Mouse (Mus musculus): ENCODE data around the gene Inpp5a.

The Inpp5a gene

GRCm38 (mm10) chr7:139371389-139371788 is 17.5 kb upstream of the Inpp5a start:
- no peak for DNase-seq (ENCODE audit: low spot score in 2 of 2)

DNA sequence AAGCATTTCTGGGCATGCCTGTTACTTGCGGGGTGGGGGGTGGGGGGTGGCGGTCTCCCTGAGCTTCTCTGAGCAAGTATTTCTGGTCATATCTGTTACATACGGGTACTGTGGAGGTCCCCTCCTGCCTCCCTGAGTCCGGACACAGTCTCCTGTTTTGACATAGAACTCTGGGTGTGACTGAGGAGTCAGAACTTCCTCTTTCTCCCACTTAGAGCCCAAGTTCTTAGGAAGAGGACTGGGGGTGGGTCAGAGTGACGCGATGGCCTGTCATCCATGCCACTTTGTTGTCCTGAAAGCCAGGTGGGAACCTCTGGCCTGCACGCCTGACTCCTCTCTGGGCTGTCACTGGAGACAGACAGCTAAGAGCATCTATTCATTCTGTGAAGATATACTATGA is 11.5 kb upstream of the Inpp5a start:
- DNase-seq (ENCODE audit: low spot score in 2 of 2) = no peak

GRCm38 (mm10) chr7:139378355-139378754 is 10.6 kb upstream of the Inpp5a start:
- DNase-seq (ENCODE audit: low spot score in 2 of 2) = no peak

DNA sequence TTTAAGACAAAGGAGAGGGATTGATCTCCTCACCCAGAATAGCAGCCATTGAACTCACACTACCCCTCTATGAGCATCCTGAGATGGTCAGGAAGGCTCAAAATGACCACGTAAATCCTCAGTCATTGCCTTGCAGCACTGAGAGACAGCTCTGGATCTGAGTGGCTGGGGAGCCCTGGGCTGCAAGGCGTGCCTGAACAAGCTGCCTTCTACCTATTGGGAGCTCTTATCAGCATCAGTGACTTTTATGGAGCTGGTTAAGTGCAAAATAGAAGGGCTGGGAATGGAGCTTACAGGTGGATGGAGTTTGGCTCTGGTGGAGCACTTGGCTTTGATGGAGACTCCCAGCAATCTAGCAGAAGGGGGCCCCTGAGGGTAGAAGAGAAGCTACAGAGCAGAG is 9.2 kb upstream of the Inpp5a start:
- DNase-seq (ENCODE audit: low spot score in 2 of 2) = no peak

- no peak for DNase-seq (ENCODE audit: low spot score in 2 of 2)
Observed at GRCm38 (mm10) chr7:139380225-139380624, 8.7 kb upstream of the Inpp5a start.

GRCm38 (mm10) chr7:139381877-139382276 is 7.0 kb upstream of the Inpp5a start:
- DNase-seq (ENCODE audit: low spot score in 2 of 2) = no peak

DNA sequence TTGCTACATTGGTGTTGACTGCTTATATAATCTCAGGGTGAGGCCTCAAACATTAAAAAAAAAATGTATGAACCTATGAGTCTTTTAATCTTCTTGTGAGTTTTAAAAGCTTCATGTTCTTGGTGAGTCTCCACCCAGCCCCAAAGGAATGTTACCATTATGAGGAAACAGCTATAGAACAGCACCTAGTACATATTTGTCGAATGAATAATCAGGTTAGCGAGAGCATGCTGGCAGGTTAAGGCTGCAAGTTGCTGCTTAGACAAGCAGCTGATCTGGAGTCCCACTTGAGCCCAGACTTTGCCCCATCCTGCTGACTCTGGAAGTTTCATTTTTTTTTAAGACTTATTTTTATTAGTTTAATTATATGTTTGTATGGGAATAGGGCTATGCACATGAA is 6.1 kb upstream of the Inpp5a start:
- DNase-seq (ENCODE audit: low spot score in 2 of 2) = no peak

DNA sequence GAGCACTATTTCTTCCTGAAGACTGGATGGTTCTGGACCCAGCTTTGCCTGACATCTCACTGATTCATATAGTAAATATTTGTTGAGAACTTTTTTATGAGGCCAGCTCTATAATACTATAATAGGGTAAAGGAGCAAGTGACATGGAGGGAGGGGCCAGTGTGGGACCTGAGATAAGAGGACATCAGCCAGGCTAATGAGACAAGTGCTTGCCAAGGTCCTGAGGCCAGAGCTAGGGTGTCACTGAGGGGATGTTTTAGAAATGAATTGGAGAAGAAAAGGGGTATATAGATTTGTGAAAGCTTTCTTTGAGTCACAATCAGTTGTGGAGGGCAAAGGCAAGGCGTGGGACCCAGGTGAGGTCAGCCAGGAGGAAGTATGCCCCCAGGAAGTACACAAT is 4.4 kb upstream of the Inpp5a start:
- no peak for DNase-seq (ENCODE audit: low spot score in 2 of 2)

GRCm38 (mm10) chr7:139384916-139385530 is 3.9 kb upstream of the Inpp5a start:
- no peak for DNase-seq (ENCODE audit: low spot score in 2 of 2)

DNA sequence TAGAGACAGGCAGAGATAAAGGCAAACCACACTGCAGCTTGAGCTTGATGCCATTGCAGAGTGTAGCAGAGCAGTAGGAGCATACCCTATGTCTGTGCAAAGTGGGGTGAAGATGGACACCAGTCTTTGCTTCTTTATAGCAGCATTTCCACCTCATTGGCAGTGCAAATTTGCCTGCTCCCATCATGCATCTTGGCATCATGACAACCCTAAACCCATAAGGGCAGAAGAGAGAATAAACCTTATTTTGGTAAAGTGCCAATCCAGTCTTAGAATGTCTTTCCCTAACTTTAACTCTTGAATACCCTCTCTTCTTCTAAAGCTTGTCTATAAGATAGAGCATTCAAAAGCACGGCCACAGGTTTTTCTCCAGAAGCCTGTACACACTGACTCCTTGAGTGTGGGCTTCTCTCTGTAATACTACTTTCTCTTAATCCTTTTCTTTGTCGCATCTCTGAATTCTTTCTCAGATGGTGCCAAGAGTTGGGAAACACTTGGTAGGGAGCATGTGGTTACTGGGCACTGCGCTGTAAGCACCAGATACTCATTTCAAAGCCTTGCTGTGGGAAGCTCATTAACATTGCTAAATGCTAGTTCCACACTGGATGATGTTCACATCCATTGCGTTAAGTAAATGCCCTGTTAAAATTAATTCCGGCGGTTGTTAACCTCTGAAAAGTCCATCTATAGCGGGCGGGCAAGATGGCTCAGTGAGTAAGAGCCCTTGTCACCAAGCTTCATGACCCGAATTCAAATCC is 1.8 kb upstream of the Inpp5a start:
- DNase-seq (ENCODE audit: low spot score in 2 of 2) = no peak

DNA sequence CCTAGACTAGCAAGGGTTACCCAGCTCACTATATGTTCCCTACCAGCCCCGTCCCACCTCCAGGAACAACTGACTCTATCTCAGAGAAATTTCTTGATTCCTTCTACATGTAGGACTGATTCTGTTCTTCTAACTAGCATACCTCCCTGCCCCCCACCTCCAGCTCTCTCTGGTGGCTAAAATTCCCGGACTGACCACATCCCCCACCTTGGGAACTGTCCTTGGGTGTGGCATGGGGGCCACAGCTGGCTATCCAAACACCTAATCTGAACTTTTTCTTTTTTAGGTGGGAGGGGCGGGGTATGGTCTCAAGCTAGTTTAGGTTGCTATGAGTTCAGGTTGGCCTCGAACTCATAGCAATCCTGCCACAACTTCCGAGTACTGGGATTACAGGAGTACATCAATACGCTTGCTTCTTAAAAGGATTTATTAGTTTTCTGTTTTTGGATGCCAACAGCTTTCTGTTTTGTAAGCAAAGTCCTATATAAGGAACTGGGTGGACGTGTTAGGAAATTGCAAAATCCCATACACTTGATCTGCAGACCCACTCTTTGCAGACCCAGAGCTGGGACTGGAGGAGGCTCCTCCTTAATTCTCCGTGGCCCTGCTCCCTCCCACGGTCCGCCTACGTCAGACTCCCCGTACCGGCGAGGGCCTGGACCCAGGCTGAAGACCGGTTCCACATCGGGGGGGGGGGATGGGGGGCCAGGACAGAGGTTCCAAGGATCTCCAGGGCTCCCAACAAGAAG is 814 bp upstream of the Inpp5a start:
- DNase-seq (ENCODE audit: low spot score in 2 of 2) = no peak

DNA sequence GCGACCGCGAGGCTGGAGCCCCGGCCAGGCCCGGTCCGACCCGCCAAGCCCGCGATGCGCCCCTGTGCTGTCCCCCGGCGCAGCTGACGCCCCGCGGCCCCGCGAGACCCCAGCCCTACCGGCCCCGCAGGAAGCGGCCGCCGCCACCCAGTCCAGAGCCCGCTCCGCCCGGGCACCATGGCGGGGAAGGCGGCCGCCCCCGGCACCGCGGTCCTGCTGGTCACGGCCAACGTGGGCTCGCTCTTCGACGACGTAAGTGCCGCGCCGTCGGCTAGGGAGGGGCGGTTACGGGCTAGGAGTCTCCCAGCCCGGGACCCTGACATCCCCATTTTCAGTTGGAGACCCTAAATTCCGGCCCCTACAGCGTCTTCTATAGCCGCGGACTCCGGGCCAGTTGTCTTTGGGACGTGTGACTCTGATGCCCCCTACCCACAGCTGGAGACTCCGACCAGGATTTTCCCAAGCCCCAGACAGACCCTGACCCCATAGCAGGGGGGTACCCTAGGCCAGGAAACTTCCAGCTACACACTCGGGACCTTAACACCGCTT is 378 bp downstream of the Inpp5a start:
- no peak for DNase-seq (ENCODE audit: low spot score in 2 of 2)

DNA sequence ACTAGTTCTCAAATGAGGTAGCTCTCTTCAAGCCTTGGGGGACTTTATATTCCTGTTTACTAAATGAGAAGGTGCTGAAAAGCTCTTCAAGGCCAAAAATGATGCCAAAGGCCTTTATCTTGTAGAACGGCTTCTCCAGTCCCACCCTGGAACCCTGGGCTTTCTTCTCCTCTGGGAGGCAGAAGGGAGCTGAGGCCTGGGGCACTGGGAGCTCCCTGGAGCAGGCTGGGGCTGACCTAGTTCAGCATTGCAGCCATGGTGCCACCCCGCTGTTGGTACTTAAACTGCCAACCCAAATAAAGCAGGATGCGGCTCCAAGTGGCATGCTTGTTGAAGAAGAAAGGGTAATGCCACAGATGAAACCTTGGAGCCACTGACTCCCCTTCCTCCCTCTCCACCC is 1.5 kb downstream of the Inpp5a start:
- no peak for DNase-seq (ENCODE audit: low spot score in 2 of 2)

- no peak for DNase-seq (ENCODE audit: low spot score in 2 of 2)
Observed at GRCm38 (mm10) chr7:139390926-139391325, 2.0 kb downstream of the Inpp5a start.

DNA sequence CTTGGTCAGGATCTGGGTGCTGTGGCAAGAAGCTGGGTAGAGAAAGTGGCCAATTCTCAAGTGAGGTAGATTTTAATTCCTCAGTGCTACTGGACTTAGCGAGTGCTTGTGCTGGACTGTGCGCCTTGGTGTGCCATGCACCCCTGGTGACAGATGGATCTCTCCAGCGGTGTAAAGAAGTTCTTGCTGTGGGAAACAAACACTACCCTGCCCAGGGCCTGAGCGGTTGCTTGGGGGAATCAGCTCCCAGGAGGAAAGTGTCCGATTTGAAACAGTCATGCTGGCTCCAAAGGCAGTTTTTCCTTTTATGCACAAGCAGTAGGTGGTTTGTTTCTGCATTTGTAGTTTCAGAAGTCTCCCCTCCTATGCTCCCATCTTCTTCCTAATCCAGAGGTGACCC is 2.8 kb downstream of the Inpp5a start:
- no peak for DNase-seq (ENCODE audit: low spot score in 2 of 2)

DNA sequence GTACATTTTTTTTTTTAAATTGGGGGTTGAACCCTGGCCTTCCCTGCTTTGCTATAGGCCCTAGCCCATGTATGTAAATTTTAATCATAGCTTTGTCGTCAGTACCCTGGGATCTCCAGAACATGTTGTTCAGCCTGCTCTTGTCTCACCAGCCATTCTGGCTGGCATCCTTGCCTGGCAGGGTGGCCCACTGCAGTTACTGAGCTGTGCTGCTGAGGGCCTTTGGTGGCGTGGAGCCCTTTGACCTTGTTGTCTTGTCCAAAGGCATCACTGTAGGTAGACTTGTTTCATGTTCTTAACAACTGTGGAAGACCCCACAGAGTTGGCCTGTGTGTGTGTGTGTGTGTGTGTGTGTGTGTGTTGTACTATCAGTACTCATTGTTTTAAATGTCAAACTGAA is 3.2 kb downstream of the Inpp5a start:
- DNase-seq (ENCODE audit: low spot score in 2 of 2) = no peak

DNA sequence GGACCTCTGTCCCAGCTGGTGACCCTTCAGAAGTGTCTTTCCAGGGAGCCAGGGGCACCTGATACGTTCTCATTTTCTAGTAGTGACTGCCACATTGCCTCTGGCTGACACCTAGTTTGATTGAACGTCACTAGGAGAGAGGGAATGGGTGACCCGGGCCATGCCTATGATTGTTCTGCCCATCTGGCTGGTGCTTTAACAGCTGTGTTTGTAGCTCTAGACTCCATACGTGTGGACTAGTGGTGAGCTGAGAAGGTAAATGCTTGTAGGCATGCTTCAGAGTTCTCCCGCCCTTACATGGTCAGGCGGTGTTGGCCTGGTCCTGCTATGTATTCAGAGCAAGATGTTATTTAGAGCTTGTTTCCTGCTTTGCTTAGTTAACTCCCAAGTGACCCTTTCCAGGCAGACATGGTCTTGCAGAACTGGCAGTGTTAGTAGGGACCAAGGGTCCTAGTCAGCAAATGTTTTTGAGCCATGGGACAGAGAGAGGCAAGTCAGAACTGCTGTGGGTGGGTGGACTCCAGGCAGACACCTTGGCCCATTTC is 3.9 kb downstream of the Inpp5a start:
- no peak for DNase-seq (ENCODE audit: low spot score in 2 of 2)

- DNase-seq (ENCODE audit: low spot score in 2 of 2) = peak in 1 of 2 experiments; percentile 32
Observed at GRCm38 (mm10) chr7:139397521-139397920, 8.6 kb downstream of the Inpp5a start.

- DNase-seq (ENCODE audit: low spot score in 2 of 2) = no peak
Observed at GRCm38 (mm10) chr7:139398111-139398510, 9.2 kb downstream of the Inpp5a start.

DNA sequence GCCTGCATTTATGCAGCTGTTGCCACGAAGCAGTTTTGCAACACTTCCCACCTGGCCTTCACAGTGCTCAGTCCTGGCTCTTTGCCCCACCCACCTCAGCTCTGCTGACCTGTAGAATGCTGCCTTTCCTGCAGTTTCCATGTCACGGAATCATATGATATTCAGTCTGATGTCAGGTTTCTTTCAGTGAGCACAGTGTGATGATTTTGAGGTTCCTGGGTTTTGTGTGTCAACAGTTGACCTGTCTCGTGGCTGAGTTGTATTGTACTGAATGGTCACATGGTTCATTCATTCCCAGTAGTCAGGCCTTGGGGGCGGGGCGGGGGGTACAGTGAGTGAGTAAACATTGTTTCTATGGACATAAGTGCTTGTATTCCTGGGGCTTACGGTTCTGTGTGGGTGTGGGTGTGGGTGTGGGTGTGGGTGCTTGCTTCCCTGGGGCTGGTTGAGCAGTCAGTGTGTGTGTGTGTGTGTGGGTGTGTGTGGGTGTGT is 9.7 kb downstream of the Inpp5a start:
- DNase-seq (ENCODE audit: low spot score in 2 of 2) = no peak

- DNase-seq (ENCODE audit: low spot score in 2 of 2) = no peak
Observed at GRCm38 (mm10) chr7:139399572-139399971, 10.7 kb downstream of the Inpp5a start.
